Mouse (Mus musculus) thymus, postnatal 0 days (tissue): Measurements from ENCODE around the gene Gm21985. TPM values are rescaled to one million over a fixed set of nuclear protein-coding genes. Genes with fewer than 3 reads are reported as not detected.

ENCODE experiments used
- polyA plus RNA-seq: library from polyadenylated mRNA; unstranded; fragments of >200 nt; fragmentation: Nextera tagmentation; extraction: Ambion mirVana; gene quantifications from 2 replicates; pipeline ENCODE4 v1.2.1, GENCODE M21; 2015

Gene Gm21985
- polyA plus RNA-seq, 1 experiment from 2014 or later = not detected

Other genes starting within 250 kb of the Gm21985 start
- not detected in 2 replicates for gene Olfr1311, start 241.9 kb upstream of the Gm21985 start, polyA plus RNA-seq
- not detected in 2 replicates for gene Olfr1312, start 216.1 kb upstream of the Gm21985 start, polyA plus RNA-seq
- not detected in 2 replicates for gene Olfr1313, start 188.5 kb upstream of the Gm21985 start, polyA plus RNA-seq
- not detected in 2 replicates for gene Olfr1314, start 169.5 kb upstream of the Gm21985 start, polyA plus RNA-seq
- gene Olfr1315-ps1, start 150.9 kb upstream of the Gm21985 start, polyA plus RNA-seq = not detected in 2 replicates
- not detected in 2 replicates for gene Olfr1316, start 131.3 kb upstream of the Gm21985 start, polyA plus RNA-seq
- not detected in 2 replicates for gene Olfr1317, start 126.0 kb upstream of the Gm21985 start, polyA plus RNA-seq
- 0.09 TPM in 1 of 2 replicates, not detected in the other for gene Olfr1318, start 112.1 kb upstream of the Gm21985 start, polyA plus RNA-seq
- 8.1 and 11.4 TPM in 2 replicates for gene Lpcat4, start 26.8 kb upstream of the Gm21985 start, polyA plus RNA-seq
- 0.04 and 0.08 TPM in 2 replicates for gene Nutm1, start 7.0 kb upstream of the Gm21985 start, polyA plus RNA-seq
- gene Nop10, start 4.4 kb upstream of the Gm21985 start, polyA plus RNA-seq = 283 and 333 TPM in 2 replicates
- 15.8 and 19.4 TPM in 2 replicates for gene Slc12a6, start 489 bp upstream of the Gm21985 start, polyA plus RNA-seq
- gene Emc4, start 101.7 kb downstream of the Gm21985 start, polyA plus RNA-seq = 123 and 127 TPM in 2 replicates
- gene Katnbl1, start 112.9 kb downstream of the Gm21985 start, polyA plus RNA-seq = 33.1 and 33.2 TPM in 2 replicates
- gene Emc7, start 188.7 kb downstream of the Gm21985 start, polyA plus RNA-seq = 25.0 and 25.2 TPM in 2 replicates
- gene Chrm5, start 214.5 kb downstream of the Gm21985 start, polyA plus RNA-seq = not detected in 2 replicates
- gene Aven, start 226.7 kb downstream of the Gm21985 start, polyA plus RNA-seq = 5.2 and 6.0 TPM in 2 replicates